Mouse (Mus musculus) megakaryocyte, embryonic 14.5 days (primary cell): ENCODE measurements at regions not wholly inside any gene's neighbourhood (a gene's known extent, or its start where the extent isn't known, plus 50 kb on each side); places are given as distances from the start of the nearest gene placed in this dataset.

Source experiments
- H3K27me3 ChIP-seq: replicated peaks from 2 replicates; pipeline ENCODE3; 2012; ENCODE audit warnings: inconsistent platforms
- H3K36me3 ChIP-seq: replicated peaks from 2 replicates; pipeline ENCODE3; 2012; ENCODE audit warnings: low read length, inconsistent platforms, mixed read lengths
- H3K4me1 ChIP-seq: 2 replicates; pipeline ENCODE4 v1.6.1; 2012; ENCODE audit warnings: inconsistent platforms
- H3K4me3 ChIP-seq: replicated peaks from 2 replicates; pipeline ENCODE3; 2012; ENCODE audit warnings: moderate library complexity, mild to moderate bottlenecking, inconsistent platforms
- H3K9me3 ChIP-seq: 2 replicates; pipeline ENCODE4 v1.6.1; 2012; ENCODE audit warnings: inconsistent platforms
- FLI1 ChIP-seq: IDR thresholded peaks from 2 replicates; pipeline ENCODE4 v1.6.1; 2012; ENCODE audit warnings: low read length, inconsistent platforms, mixed read lengths
- GATA1 ChIP-seq: IDR thresholded peaks from 3 replicates; pipeline ENCODE4 v1.6.1; 2012; ENCODE audit warnings: mixed read lengths, low read length, inconsistent platforms, borderline replicate concordance

- H3K27me3 ChIP-seq: no peaks in the 10 kb centered on the region
- TF ChIP-seq GATA1: no peak
- no peak for TF ChIP-seq FLI1
- no peaks in the 10 kb centered on the region for H3K36me3 ChIP-seq
- no peak overlapping the region for H3K4me3 ChIP-seq
- H3K4me1 ChIP-seq: no peaks in the 10 kb centered on the region
- H3K9me3 ChIP-seq: peaks cover 5% of the 10 kb centered on the region
Measured at GRCm38 (mm10) chr9:34370686-34371398, 114.9 kb upstream of the Kirrel3 start.

- Histone ChIP-seq H3K36me3 (no peaks in the 10 kb centered on the region), H3K27me3 (no peaks in the 10 kb centered on the region), H3K9me3 (peaks cover 5% of the 10 kb centered on the region; the same call in 1 of the 2 replicates), H3K4me1 (no peaks in the 10 kb centered on the region), H3K4me3 (no peak overlapping the region)
- no peak for TF ChIP-seq FLI1
- no peak for TF ChIP-seq GATA1
Measured at GRCm38 (mm10) chr9:34375187-34375586, 110.5 kb upstream of the Kirrel3 start.

- Histone ChIP-seq H3K27me3 (no peaks in the 10 kb centered on the region), H3K36me3 (no peaks in the 10 kb centered on the region), H3K4me3 (no peak overlapping the region), H3K9me3 (peaks cover 5% of the 10 kb centered on the region; the same call in 1 of the 2 replicates), H3K4me1 (no peaks in the 10 kb centered on the region)
- no peak for TF ChIP-seq FLI1
- TF ChIP-seq GATA1: no peak
Measured at GRCm38 (mm10) chr9:34380008-34380407, 105.7 kb upstream of the Kirrel3 start.

- Histone ChIP-seq H3K4me3 (no peak overlapping the region), H3K27me3 (no peaks in the 10 kb centered on the region), H3K36me3 (no peaks in the 10 kb centered on the region), H3K4me1 (no peaks in the 10 kb centered on the region), H3K9me3 (peaks cover 10% of the 10 kb centered on the region)
- TF ChIP-seq FLI1 (no peak), GATA1 (no peak)
Measured at GRCm38 (mm10) chr9:34381601-34382000, 104.1 kb upstream of the Kirrel3 start.

- Histone ChIP-seq H3K27me3 (no peaks in the 10 kb centered on the region), H3K4me3 (no peak overlapping the region), H3K4me1 (no peaks in the 10 kb centered on the region), H3K9me3 (peaks cover 8% of the 10 kb centered on the region), H3K36me3 (no peaks in the 10 kb centered on the region)
- TF ChIP-seq GATA1 (no peak), FLI1 (no peak)
Measured at GRCm38 (mm10) chr9:34382208-34382607, 103.5 kb upstream of the Kirrel3 start.

GRCm38 (mm10) chr9:34386071-34386470, 99.6 kb upstream of the Kirrel3 start:
- H3K4me3 ChIP-seq: no peak overlapping the region

GRCm38 (mm10) chr9:34393042-34393441, 92.7 kb upstream of the Kirrel3 start:
- no peak for TF ChIP-seq FLI1
- no peak for TF ChIP-seq GATA1
- Histone ChIP-seq H3K36me3 (no peaks in the 10 kb centered on the region), H3K4me3 (no peak overlapping the region), H3K9me3 (no peaks in the 10 kb centered on the region), H3K4me1 (no peaks in the 10 kb centered on the region), H3K27me3 (no peaks in the 10 kb centered on the region)

More at GRCm38 (mm10) chr9:34386071-34386470, 99.6 kb upstream of the Kirrel3 start:
- Histone ChIP-seq H3K27me3 (no peaks in the 10 kb centered on the region), H3K9me3 (peaks cover 8% of the 10 kb centered on the region), H3K4me1 (no peaks in the 10 kb centered on the region), H3K36me3 (no peaks in the 10 kb centered on the region)
- TF ChIP-seq FLI1: no peak
- no peak for TF ChIP-seq GATA1

- Histone ChIP-seq H3K4me3 (no peak overlapping the region), H3K27me3 (no peaks in the 10 kb centered on the region), H3K9me3 (0 out of 2 replicates have a peak, but pooled peaks cover 3% of the 10 kb centered on the region), H3K36me3 (no peaks in the 10 kb centered on the region), H3K4me1 (no peaks in the 10 kb centered on the region)
- TF ChIP-seq GATA1 (no peak), FLI1 (no peak)
Measured at GRCm38 (mm10) chr9:34395839-34396804, 89.6 kb upstream of the Kirrel3 start.

GRCm38 (mm10) chr9:34411699-34412098, 74.0 kb upstream of the Kirrel3 start:
- Histone ChIP-seq H3K27me3 (no peaks in the 10 kb centered on the region), H3K36me3 (no peaks in the 10 kb centered on the region), H3K4me3 (no peak overlapping the region), H3K9me3 (peaks cover 10% of the 10 kb centered on the region), H3K4me1 (no peaks in the 10 kb centered on the region)
- TF ChIP-seq GATA1 (no peak), FLI1 (no peak)

GRCm38 (mm10) chr9:34416153-34416552, 69.5 kb upstream of the Kirrel3 start:
- H3K9me3 ChIP-seq: peaks cover 21% of the 10 kb centered on the region
- no peaks in the 10 kb centered on the region for H3K36me3 ChIP-seq
- H3K27me3 ChIP-seq: no peaks in the 10 kb centered on the region
- no peaks in the 10 kb centered on the region for H3K4me1 ChIP-seq
- TF ChIP-seq GATA1 (no peak), FLI1 (no peak)
- no peak overlapping the region for H3K4me3 ChIP-seq
